Mouse (Mus musculus): ENCODE results near the gene Elf1. TPM values are rescaled to one million over a fixed set of nuclear protein-coding genes. Genes with fewer than 3 reads are reported as not detected.

Gene Elf1
- total RNA-seq (2023), result 10 to 100 TPM; 56.8 to 64.4 TPM

GRCm38 (mm10) chr14:79480624-79481338 lies at the start of gene Elf1:
Gene Elf1 (plus strand): TSS chr14:79481194.

GRCm38 (mm10) chr14:79451681-79452590 lies 29.1 kb upstream of the Elf1 start, which contains the start of gene Kbtbd6:
Gene Kbtbd6 (plus strand): TSS chr14:79451835.

GRCm38 (mm10) chr14:79481339-79482151 lies 551 bp downstream of the Elf1 start, which contains the start of gene Wbp4:
Gene Wbp4 (minus strand): TSS chr14:79481520.

GRCm38 (mm10) chr14:79587139-79587851 lies 106.3 kb downstream of the Elf1 start, which contains the start of gene Sugt1:
Gene Sugt1 (plus strand): TSS chr14:79587691.

Other genes with a start within 250 kb of the Elf1 start
- gene Zfp957, start 233.8 kb upstream of the Elf1 start, total RNA-seq (2023), result not detected
- gene Rgcc, start 179.5 kb upstream of the Elf1 start, total RNA-seq (2023), result 10 to 100 TPM; 51.3 to 58.6 TPM
- gene Naa16, start 90.4 kb upstream of the Elf1 start, total RNA-seq (2023), result 10 to 100 TPM; 28.6 to 33.6 TPM
- 1 to 10 TPM; 1.8 to 3.5 TPM for gene Mtrf1, start 83.4 kb upstream of the Elf1 start, total RNA-seq (2023)
- 10 to 100 TPM; 32.1 to 32.9 TPM for gene Kbtbd7, start 54.7 kb upstream of the Elf1 start, total RNA-seq (2023)
- 1 to 10 TPM; 3.6 TPM for gene Kbtbd6, start 29.4 kb upstream of the Elf1 start, total RNA-seq (2023)
- 10 to 100 TPM; 19.5 to 22.2 TPM for gene Wbp4, start 326 bp downstream of the Elf1 start, total RNA-seq (2023)
- 10 to 100 TPM; 56.8 to 62.8 TPM for gene Sugt1, start 106.5 kb downstream of the Elf1 start, total RNA-seq (2023)
- gene Cnmd, start 181.0 kb downstream of the Elf1 start, total RNA-seq (2023), result not detected